Mouse (Mus musculus): Measurements from ENCODE around the gene Pacsin2.
"Not testable (repeated sequence)": the region's sequence is repeated elsewhere in the genome, so short reads cannot be mapped to it uniquely, and the experiment has no call there.

The Pacsin2 gene

GRCm38 (mm10) chr15:83479818-83480217, 15.4 kb upstream of the Pacsin2 start:
- no peak for DNase-seq (ENCODE audit: low spot score in 2 of 2)

GRCm38 (mm10) chr15:83478096-83478495, 13.7 kb upstream of the Pacsin2 start:
- no peak for DNase-seq (ENCODE audit: low spot score in 2 of 2)

- DNase-seq (ENCODE audit: low spot score in 2 of 2) = no peak
Measured at GRCm38 (mm10) chr15:83476593-83477273, 12.3 kb upstream of the Pacsin2 start.

- no peak for DNase-seq (ENCODE audit: low spot score in 2 of 2)
Measured at GRCm38 (mm10) chr15:83474466-83474836, 10.0 kb upstream of the Pacsin2 start.

- DNase-seq (ENCODE audit: low spot score in 2 of 2) = no peak
Measured at GRCm38 (mm10) chr15:83473832-83474465, 9.5 kb upstream of the Pacsin2 start.

GRCm38 (mm10) chr15:83473251-83473650, 8.8 kb upstream of the Pacsin2 start:
- DNase-seq (ENCODE audit: low spot score in 2 of 2) = no peak

- DNase-seq (ENCODE audit: low spot score in 2 of 2) = no peak
Measured at GRCm38 (mm10) chr15:83471476-83471875, 7.1 kb upstream of the Pacsin2 start.

- no peak for DNase-seq (ENCODE audit: low spot score in 2 of 2)
Measured at GRCm38 (mm10) chr15:83470443-83470842, 6.0 kb upstream of the Pacsin2 start.

GRCm38 (mm10) chr15:83469279-83469821, 4.9 kb upstream of the Pacsin2 start:
- no peak for DNase-seq (ENCODE audit: low spot score in 2 of 2)

- DNase-seq (ENCODE audit: low spot score in 2 of 2) = no peak
Measured at GRCm38 (mm10) chr15:83467232-83467966, 3.0 kb upstream of the Pacsin2 start.

GRCm38 (mm10) chr15:83466331-83466730, 1.9 kb upstream of the Pacsin2 start:
- no peak for DNase-seq (ENCODE audit: low spot score in 2 of 2)

GRCm38 (mm10) chr15:83464905-83465650, 672 bp upstream of the Pacsin2 start:
- no peak for DNase-seq (ENCODE audit: low spot score in 2 of 2)

GRCm38 (mm10) chr15:83463369-83464082, 880 bp downstream of the Pacsin2 start:
- no peak for DNase-seq (ENCODE audit: low spot score in 2 of 2)

- DNase-seq (ENCODE audit: low spot score in 2 of 2) = not testable (repeated sequence)
Measured at GRCm38 (mm10) chr15:83462349-83462748, 2.1 kb downstream of the Pacsin2 start.

- no peak for DNase-seq (ENCODE audit: low spot score in 2 of 2)
Measured at GRCm38 (mm10) chr15:83460891-83461290, 3.5 kb downstream of the Pacsin2 start.

- DNase-seq (ENCODE audit: low spot score in 2 of 2) = no peak
Measured at GRCm38 (mm10) chr15:83457541-83457940, 6.9 kb downstream of the Pacsin2 start.

GRCm38 (mm10) chr15:83455637-83456036, 8.8 kb downstream of the Pacsin2 start:
- DNase-seq (ENCODE audit: low spot score in 2 of 2) = no peak

GRCm38 (mm10) chr15:83455034-83455433, 9.4 kb downstream of the Pacsin2 start:
- no peak for DNase-seq (ENCODE audit: low spot score in 2 of 2)

- DNase-seq (ENCODE audit: low spot score in 2 of 2) = no peak
Measured at GRCm38 (mm10) chr15:83454419-83454818, 10.0 kb downstream of the Pacsin2 start.

- DNase-seq (ENCODE audit: low spot score in 2 of 2) = no peak
Measured at GRCm38 (mm10) chr15:83453879-83454278, 10.5 kb downstream of the Pacsin2 start.

- no peak for DNase-seq (ENCODE audit: low spot score in 2 of 2)
Measured at GRCm38 (mm10) chr15:83452219-83452760, 12.1 kb downstream of the Pacsin2 start.
